Mouse (Mus musculus) midbrain, embryonic 16.5 days (tissue): ENCODE data around the gene Col8a2. TPM values are rescaled to one million over a fixed set of nuclear protein-coding genes. Genes with fewer than 3 reads are reported as not detected.

Experiments used
- ATAC-seq: fragments of 200-750 bp; cut with Nextera tagmentation; 2 replicates; pipeline ENCODE4 v1.8.0; 2017; ENCODE audit warnings: moderate TSS enrichment
- H3K27ac ChIP-seq: fragments of 300-500 bp; sonication (generic); 2 replicates; pipeline ENCODE4 v1.5.1; 2014; ENCODE audit warnings: mild to moderate bottlenecking, low read length, mixed read lengths
- H3K27me3 ChIP-seq: fragments of 300-500 bp; sonication (generic); 2 replicates; pipeline ENCODE4 v1.6.1; 2014; ENCODE audit warnings: low read depth, low read length, mixed read lengths; ENCODE audit not compliant: control insufficient read depth, insufficient read depth
- H3K36me3 ChIP-seq: fragments of 300-500 bp; sonication (generic); 2 replicates; pipeline ENCODE4 v1.6.1; 2014; ENCODE audit warnings: mild to moderate bottlenecking, low read length, moderate library complexity, mixed read lengths; ENCODE audit not compliant: control insufficient read depth, insufficient read depth
- H3K4me1 ChIP-seq: fragments of 300-500 bp; sonication (generic); 2 replicates; pipeline ENCODE4 v1.6.1; 2014; ENCODE audit warnings: mild to moderate bottlenecking, low read length, mixed read lengths; ENCODE audit not compliant: control insufficient read depth, insufficient read depth
- H3K4me2 ChIP-seq: fragments of 300-500 bp; sonication (generic); 2 replicates; pipeline ENCODE4 v1.6.1; 2014; ENCODE audit warnings: mild to moderate bottlenecking, low read length, mixed read lengths
- H3K4me3 ChIP-seq: fragments of 300-500 bp; sonication (generic); 2 replicates; pipeline ENCODE4 v1.5.1; 2014; ENCODE audit warnings: low read depth, mild to moderate bottlenecking, low read length, moderate library complexity, mixed read lengths
- H3K9ac ChIP-seq: fragments of 300-500 bp; sonication (generic); 2 replicates; pipeline ENCODE4 v1.6.1; 2014; ENCODE audit warnings: low read depth, low read length, mixed read lengths
- H3K9me3 ChIP-seq: fragments of 300-500 bp; sonication (generic); replicated peaks from 2 replicates; pipeline ENCODE4 v1.6.1; 2014; ENCODE audit warnings: mild to moderate bottlenecking, low read length, mixed read lengths; ENCODE audit not compliant: control insufficient read depth, poor library complexity, severe bottlenecking
- WGBS: fragments of 180-500 bp; shearing (Covaris S2); extraction: QIAGEN DNeasy Blood & Tissue Kit; methylation state at CpG from one replicate; pipeline ENCODE4 v1.1.7; 2014; 5-methylcytosine and 5-hydroxymethylcytosine counted together
- polyA plus RNA-seq: library from polyadenylated mRNA; unstranded; fragments of >200 nt; fragmentation: Nextera tagmentation; extraction: Ambion mirVana; gene quantifications from 2 replicates; pipeline ENCODE4 v1.2.1, GENCODE M21; 2015

The Col8a2 gene
- polyA plus RNA-seq, 1 experiment from 2014 or later, result 2.5 TPM

GRCm38 (mm10) chr4:126251655-126252254 is 34.8 kb upstream of the Col8a2 start:
- WGBS, result 67% methylated on average over 11 of the region's 11 CpGs
- Histone ChIP-seq H3K9me3 (no peaks in the 10 kb centered on the region), H3K4me3 (no peak overlapping the region), H3K4me1 (peaks cover 55% of the 10 kb centered on the region), H3K36me3 (no peaks in the 10 kb centered on the region), H3K27ac (no peak overlapping the region; the same call in 1 of the 2 replicates), H3K9ac (no peak overlapping the region; the same call in 1 of the 2 replicates), H3K4me2 (no peak overlapping the region), H3K27me3 (no peaks in the 10 kb centered on the region)
- no peak for ATAC-seq

- Histone ChIP-seq H3K27me3 (no peaks in the 10 kb centered on the region), H3K9ac (peak overlapping the region; percentile 18; the same call in 1 of the 2 replicates), H3K4me1 (peaks cover 62% of the 10 kb centered on the region), H3K4me2 (peak overlapping the region; percentile 30; the same call in 1 of the 2 replicates), H3K9me3 (no peaks in the 10 kb centered on the region), H3K36me3 (no peaks in the 10 kb centered on the region), H3K4me3 (no peak overlapping the region), H3K27ac (no peak overlapping the region)
- ATAC-seq, result no peak
- WGBS, result 64% methylated on average over 17 of the region's 17 CpGs
Observed at GRCm38 (mm10) chr4:126252411-126253237, 34.0 kb upstream of the Col8a2 start.

GRCm38 (mm10) chr4:126253637-126254272 is 32.8 kb upstream of the Col8a2 start:
- H3K27me3 ChIP-seq, result no peaks in the 10 kb centered on the region
- H3K27ac ChIP-seq, result no peak overlapping the region
- no peak for ATAC-seq
- peaks cover 54% of the 10 kb centered on the region for H3K4me1 ChIP-seq
- no peaks in the 10 kb centered on the region for H3K36me3 ChIP-seq
- H3K9ac ChIP-seq, result peak overlapping the region; percentile 95; the same call in 1 of the 2 replicates
- H3K9me3 ChIP-seq, result no peaks in the 10 kb centered on the region
- H3K4me3 ChIP-seq, result peak overlapping the region; percentile 84
- peak overlapping the region; percentile 98 for H3K4me2 ChIP-seq
- WGBS, result 67% methylated on average over 14 of the region's 14 CpGs

DNA sequence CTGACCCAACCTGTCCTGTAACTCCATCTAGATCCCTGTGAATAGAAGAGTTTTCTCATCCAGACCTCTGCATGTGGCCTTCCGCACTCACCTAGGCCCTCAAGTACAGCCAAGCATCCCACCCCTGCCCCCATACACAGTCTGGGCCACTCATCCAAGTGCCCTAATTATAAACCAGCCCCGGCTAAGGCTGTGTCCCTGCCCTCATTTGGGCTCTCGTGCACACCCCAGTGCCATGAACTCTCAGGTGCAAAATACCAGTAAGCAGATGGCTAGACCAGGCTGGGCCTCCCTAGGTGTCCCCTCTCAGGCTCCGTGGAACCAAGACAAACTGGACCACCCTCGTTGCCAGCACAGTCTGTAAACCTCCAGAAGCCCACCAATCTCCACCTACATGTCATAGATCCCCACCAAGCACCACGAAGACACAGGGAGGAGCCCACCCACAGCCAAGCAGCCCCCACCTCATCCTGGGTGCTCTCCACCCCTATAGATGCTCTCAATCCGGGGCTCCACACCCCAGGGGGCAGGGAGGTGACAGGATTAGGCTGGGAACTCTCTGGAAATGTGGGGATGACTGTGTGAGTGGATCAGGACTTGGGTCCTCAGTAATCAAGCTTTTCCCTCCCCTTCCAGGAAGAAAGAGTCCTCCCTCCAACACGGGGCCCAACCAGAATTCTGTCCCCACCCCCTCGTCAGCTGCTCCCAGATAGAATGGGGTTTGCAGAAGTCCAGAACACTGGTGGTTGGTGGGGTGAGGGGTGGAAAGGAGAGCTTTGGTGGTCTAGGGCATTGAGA is 32.1 kb upstream of the Col8a2 start:
- Histone ChIP-seq H3K27me3 (no peaks in the 10 kb centered on the region), H3K4me1 (peaks cover 52% of the 10 kb centered on the region), H3K27ac (peak overlapping the region; percentile 95), H3K9ac (peak overlapping the region; percentile 95), H3K9me3 (no peaks in the 10 kb centered on the region), H3K4me3 (peak overlapping the region; percentile 84), H3K4me2 (peak overlapping the region; percentile 98), H3K36me3 (no peaks in the 10 kb centered on the region)
- peak; percentile 11; the same call in 1 of the 2 replicates for ATAC-seq
- 13% methylated on average over 9 of the region's 9 CpGs for WGBS

GRCm38 (mm10) chr4:126255113-126256001 is 31.2 kb upstream of the Col8a2 start:
- no peaks in the 10 kb centered on the region for H3K27me3 ChIP-seq
- peak; percentile 37 for ATAC-seq
- peak overlapping the region; percentile 95 for H3K9ac ChIP-seq
- H3K9me3 ChIP-seq, result no peaks in the 10 kb centered on the region
- H3K4me1 ChIP-seq, result peaks cover 55% of the 10 kb centered on the region
- no peaks in the 10 kb centered on the region for H3K36me3 ChIP-seq
- under 1% methylated on average over 48 of the region's 50 CpGs for WGBS
- peak overlapping the region; percentile 84 for H3K4me3 ChIP-seq
- peak overlapping the region; percentile 95 for H3K27ac ChIP-seq
- H3K4me2 ChIP-seq, result peak overlapping the region; percentile 98

- H3K4me3 ChIP-seq, result peak within 1 kb of the TSS; percentile 84
- no peaks in the 10 kb centered on the region for H3K9me3 ChIP-seq
- H3K27ac ChIP-seq, result peak within 1 kb of the TSS; percentile 95
- under 1% methylated on average over 58 of the region's 59 CpGs for whole genome bisulfite sequencing
- H3K36me3 ChIP-seq, result no peaks in the 10 kb centered on the region
- H3K4me1 ChIP-seq, result peaks cover 47% of the 10 kb centered on the region
- no peaks in the 10 kb centered on the region for H3K27me3 ChIP-seq
- peak within 1 kb of the TSS; percentile 98 for H3K4me2 ChIP-seq
- ATAC-seq, result peak; percentile 82
- H3K9ac ChIP-seq, result peak within 1 kb of the TSS; percentile 95
Observed at GRCm38 (mm10) chr4:126256131-126256791, 30.3 kb upstream of the Col8a2 start, which contains the start of gene Map7d1. Gene Map7d1 (minus strand): TSS chr4:126256343.

DNA sequence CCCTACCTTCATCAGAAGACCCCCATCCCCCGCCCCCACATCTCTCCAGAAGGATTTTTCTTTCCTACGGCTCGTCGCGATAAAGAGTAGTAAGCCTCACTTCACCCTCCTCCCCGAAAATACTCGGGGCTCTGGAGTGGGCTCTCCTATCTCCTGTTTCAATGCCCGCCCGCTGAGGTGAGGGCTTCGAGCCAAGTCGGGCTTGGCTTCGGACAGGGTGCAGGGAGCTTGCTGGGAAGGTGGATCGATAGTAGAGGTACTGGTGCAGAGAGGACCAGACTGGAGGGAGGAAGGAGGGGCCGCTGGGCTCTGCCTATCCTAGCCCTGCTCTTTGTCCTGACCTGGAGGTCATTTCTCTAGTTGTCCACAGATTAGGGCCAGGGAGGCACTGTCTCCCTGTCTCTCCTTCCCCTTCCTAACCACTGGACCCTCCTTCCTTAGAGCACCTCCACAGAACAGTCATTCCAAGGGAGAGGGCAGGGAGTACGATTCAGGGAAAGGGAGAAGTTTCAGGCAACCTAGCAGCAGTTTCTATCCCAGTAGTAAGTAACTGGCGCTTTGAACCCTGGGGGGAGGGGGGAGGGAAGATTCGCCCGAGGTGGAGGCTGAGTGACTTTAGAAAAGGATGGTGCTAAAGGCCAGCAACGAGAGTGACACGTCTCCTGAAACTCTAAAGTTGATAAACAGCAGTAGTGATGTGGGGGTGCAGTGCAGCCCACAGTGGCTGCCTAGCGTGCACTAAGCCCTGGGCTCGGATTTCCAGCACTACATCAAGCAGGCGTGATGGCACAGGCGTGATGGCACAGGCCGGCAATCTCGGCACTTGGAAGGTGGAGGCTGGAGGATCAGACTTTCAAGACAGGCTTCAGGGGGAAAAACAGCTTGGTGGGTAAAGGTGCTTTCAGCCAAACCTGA is 29.4 kb upstream of the Col8a2 start:
- no peaks in the 10 kb centered on the region for H3K27me3 ChIP-seq
- no peak for ATAC-seq
- no peaks in the 10 kb centered on the region for H3K9me3 ChIP-seq
- H3K9ac ChIP-seq, result peak overlapping the region; percentile 95
- H3K36me3 ChIP-seq, result no peaks in the 10 kb centered on the region
- H3K4me3 ChIP-seq, result peak overlapping the region; percentile 84
- peak overlapping the region; percentile 95 for H3K27ac ChIP-seq
- peak overlapping the region; percentile 58 for H3K4me2 ChIP-seq
- H3K4me1 ChIP-seq, result peaks cover 40% of the 10 kb centered on the region
- 3% methylated on average over 26 of the region's 26 CpGs for WGBS
